Mouse (Mus musculus) heart, postnatal 10 days (tissue): ENCODE results near the gene Izumo4. TPM values are rescaled to one million over a fixed set of nuclear protein-coding genes. Genes with fewer than 3 reads are reported as not detected.

Experiments used
- total RNA-seq, 2 experiments: library from RNA; stranded (reverse); gene quantifications; 2 replicates each; pipeline ENCODE4 v1.2.3; 2021

Izumo4 gene
- total RNA-seq, 2 experiments from 2014 or later: 2.9 to 4.1 TPM

Other genes starting within 250 kb of the Izumo4 start
- not detected for gene Onecut3, start 207.3 kb upstream of the Izumo4 start, total RNA-seq
- not detected for gene Atp8b3, start 163.1 kb upstream of the Izumo4 start, total RNA-seq
- 10 to 100 TPM; 20.3 to 21.5 TPM for gene Rexo1, start 140.6 kb upstream of the Izumo4 start, total RNA-seq
- gene Klf16, start 124.9 kb upstream of the Izumo4 start, total RNA-seq: 1 to 10 TPM; 5.9 to 6.9 TPM
- 100 to 1,000 TPM in 1 of 2 experiments, 10 to 100 TPM in 1; 92.2 to 102 TPM for gene Abhd17a, start 111.8 kb upstream of the Izumo4 start, total RNA-seq
- 10 to 100 TPM; 25.9 to 27.8 TPM for gene Scamp4, start 99.3 kb upstream of the Izumo4 start, total RNA-seq
- gene Adat3, start 99.3 kb upstream of the Izumo4 start, total RNA-seq: 1 to 10 TPM; 1.2 to 1.8 TPM
- gene Gm49322, start 96.2 kb upstream of the Izumo4 start, total RNA-seq: 1 to 10 TPM in 1 of 2 experiments, under 1 TPM in 1; 0.98 to 1.2 TPM
- 100 to 1,000 TPM; 137 to 141 TPM for gene Csnk1g2, start 79.3 kb upstream of the Izumo4 start, total RNA-seq
- 10 to 100 TPM; 42.2 to 46.4 TPM for gene Btbd2, start 45.1 kb upstream of the Izumo4 start, total RNA-seq
- gene Mknk2, start 24.1 kb upstream of the Izumo4 start, total RNA-seq: 100 to 1,000 TPM; 143 to 159 TPM
- 10 to 100 TPM; 10.1 to 11.3 TPM for gene Mob3a, start 207 bp upstream of the Izumo4 start, total RNA-seq
- gene Ap3d1, start 40.1 kb downstream of the Izumo4 start, total RNA-seq: 10 to 100 TPM; 47.6 to 52.5 TPM
- 10 to 100 TPM; 66.3 to 67.6 TPM for gene Dot1l, start 53.0 kb downstream of the Izumo4 start, total RNA-seq
- gene Sf3a2, start 96.0 kb downstream of the Izumo4 start, total RNA-seq: 10 to 100 TPM; 36.8 to 41.4 TPM
- gene Plekhj1, start 96.4 kb downstream of the Izumo4 start, total RNA-seq: 10 to 100 TPM; 32.6 to 32.9 TPM
- under 1 TPM; 0.41 to 0.45 TPM for gene Amh, start 103.1 kb downstream of the Izumo4 start, total RNA-seq
- under 1 TPM in 1 of 2 experiments, not detected in 1; 0.74 TPM for gene Jsrp1, start 111.3 kb downstream of the Izumo4 start, total RNA-seq
- 1,000 to 10,000 TPM; 1,023 to 1,076 TPM for gene Oaz1, start 124.5 kb downstream of the Izumo4 start, total RNA-seq
- 1 to 10 TPM; 3.8 to 6.5 TPM for gene Lingo3, start 141.9 kb downstream of the Izumo4 start, total RNA-seq
- 10 to 100 TPM; 23.6 to 28.2 TPM for gene Lsm7, start 153.0 kb downstream of the Izumo4 start, total RNA-seq
- 10 to 100 TPM; 26.0 to 27.7 TPM for gene Sppl2b, start 153.1 kb downstream of the Izumo4 start, total RNA-seq
- gene Tmprss9, start 169.7 kb downstream of the Izumo4 start, total RNA-seq: not detected
- 100 to 1,000 TPM; 163 to 175 TPM for gene Timm13, start 198.8 kb downstream of the Izumo4 start, total RNA-seq
- gene Lmnb2, start 216.1 kb downstream of the Izumo4 start, total RNA-seq: 10 to 100 TPM; 10.2 to 11.9 TPM
- 10 to 100 TPM; 11.5 to 18.3 TPM for gene Gadd45b, start 227.9 kb downstream of the Izumo4 start, total RNA-seq